Mouse (Mus musculus) splenic B cell, adult 2 months (primary cell): ENCODE data around the gene Vwa7.
A peak's percentile ranks its signal among the peaks of the same experiment; 100 is the strongest.
"Not testable (repeated sequence)": the region's sequence is repeated elsewhere in the genome, so short reads cannot be mapped to it uniquely, and the experiment has no call there.

Experiments
- DNase-seq: peaks from one replicate; pipeline ENCODE4 v3.0.0-alpha.2; 2011; ENCODE audit warnings: low read depth, low spot score
- H3K27me3 ChIP-seq: 2 replicates; pipeline ENCODE4 v1.6.1; 2012; ENCODE audit warnings: mild to moderate bottlenecking, low read length, moderate library complexity, mixed read lengths; ENCODE audit not compliant: control insufficient read depth, poor library complexity, insufficient read depth, severe bottlenecking
- H3K36me3 ChIP-seq: 2 replicates; pipeline ENCODE4 v1.6.1; 2012; ENCODE audit warnings: mild to moderate bottlenecking, low read length, moderate library complexity, mixed read lengths; ENCODE audit not compliant: control insufficient read depth, poor library complexity, insufficient read depth, severe bottlenecking

Gene Vwa7

DNA sequence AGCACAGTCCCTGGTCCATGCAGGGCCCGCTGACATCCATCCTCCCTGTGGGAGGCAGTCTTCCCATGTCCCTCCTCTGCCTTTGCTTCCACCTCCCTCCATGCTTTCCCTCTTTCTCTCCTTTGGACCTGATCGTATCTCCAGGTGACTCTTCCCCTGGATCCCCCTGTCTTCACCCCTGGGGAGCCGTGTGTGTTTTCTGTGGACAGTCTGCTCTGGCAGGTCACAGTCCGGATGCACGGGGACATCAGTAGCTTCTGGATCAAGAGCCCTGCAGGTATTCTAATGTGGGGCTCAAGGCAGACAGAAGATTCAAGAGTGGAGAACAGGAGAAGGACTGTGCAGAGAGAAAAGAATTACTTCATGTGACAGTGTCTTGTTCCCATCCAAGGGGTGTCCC is 6.8 kb downstream of the Vwa7 start:
- no peaks in the 10 kb centered on the region for H3K27me3 ChIP-seq
- DNase-seq = no peak

DNA sequence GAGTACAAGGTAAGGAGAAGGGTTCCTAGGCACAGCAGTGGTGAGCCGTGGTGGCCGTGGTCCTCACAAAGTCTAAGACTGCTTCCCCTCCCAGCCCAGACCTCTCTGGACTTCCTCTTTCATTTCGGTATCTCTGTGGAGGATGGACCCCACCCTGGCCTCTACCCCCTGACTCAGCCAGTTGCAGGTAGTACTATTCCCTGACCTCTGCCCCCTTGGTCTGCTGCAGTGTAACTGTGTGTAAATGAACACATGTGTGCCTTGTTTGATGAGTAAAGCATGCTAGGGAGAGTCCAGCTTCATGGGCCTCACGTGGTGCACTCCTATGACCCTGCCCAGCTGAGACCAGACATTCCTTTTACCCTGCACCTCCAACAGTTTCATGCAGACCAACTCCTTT is 7.4 kb downstream of the Vwa7 start:
- peak; percentile 45 for DNase-seq
- Histone ChIP-seq H3K36me3 (no peaks in the 10 kb centered on the region), H3K27me3 (no peaks in the 10 kb centered on the region)

More for the DNA sequence above, 6.8 kb downstream of the Vwa7 start:
- H3K36me3 ChIP-seq = no peaks in the 10 kb centered on the region

DNA sequence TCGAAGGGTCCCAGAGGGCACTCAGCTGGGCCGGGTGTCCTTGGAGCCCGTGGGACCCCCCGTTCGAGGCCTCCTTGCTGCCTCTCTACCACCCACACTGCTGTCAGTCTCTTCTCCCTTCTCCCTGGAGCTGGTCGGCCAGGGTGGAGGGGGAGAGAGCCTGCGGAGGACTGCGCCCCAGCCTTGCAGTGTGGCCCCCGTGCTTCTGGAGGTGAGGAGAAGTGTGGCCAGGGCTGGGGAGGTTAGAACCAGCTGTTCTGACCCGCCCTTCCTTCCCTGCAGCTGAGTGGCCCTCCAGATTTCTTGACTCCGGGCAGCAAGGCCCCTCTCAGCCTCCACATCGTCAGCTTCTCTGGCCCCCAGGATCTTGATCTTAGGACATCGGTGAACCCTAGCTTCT is 7.9 kb downstream of the Vwa7 start:
- H3K27me3 ChIP-seq = no peaks in the 10 kb centered on the region
- no peaks in the 10 kb centered on the region for H3K36me3 ChIP-seq
- DNase-seq = no peak

DNA sequence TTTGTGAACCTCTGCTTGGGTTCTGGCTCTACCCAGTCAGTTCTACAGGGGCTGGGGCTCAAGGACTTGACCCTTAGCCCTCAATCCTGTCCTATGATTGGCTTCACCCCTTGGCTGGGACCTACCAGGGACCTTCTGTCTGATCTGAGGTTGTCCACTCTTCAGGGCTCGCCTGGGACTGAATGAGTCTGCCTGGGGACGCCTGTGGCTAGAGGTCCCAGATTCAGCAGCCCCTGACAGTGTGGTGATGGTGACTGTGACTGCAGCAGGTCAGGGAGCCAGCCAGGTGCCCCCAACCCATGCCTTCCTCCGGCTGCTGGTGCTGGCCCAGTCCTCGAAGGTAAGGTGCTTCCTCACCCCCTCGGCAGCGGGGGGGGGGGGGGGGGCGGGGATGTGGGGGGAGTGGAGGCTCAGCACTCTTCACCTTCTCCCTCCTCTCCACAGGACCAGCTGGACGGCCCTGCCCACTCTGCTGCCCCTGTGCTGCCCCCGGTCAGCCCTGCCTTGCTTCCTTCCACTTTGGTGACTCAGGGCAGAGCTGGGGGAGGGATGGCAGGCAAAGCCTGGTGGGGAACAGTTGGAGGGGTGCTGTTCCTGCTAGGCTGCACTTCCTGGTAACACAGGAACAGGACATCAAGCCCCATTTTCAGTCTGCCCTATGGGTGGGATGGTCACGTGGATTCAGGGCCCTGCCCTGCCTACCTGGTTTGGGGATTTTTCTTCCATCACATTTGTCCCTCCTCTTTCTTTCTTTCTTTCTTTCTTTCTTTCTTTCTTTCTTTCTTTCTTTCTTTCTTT is 8.5 kb downstream of the Vwa7 start:
- Histone ChIP-seq H3K27me3 (no peaks in the 10 kb centered on the region), H3K36me3 (no peaks in the 10 kb centered on the region)
- DNase-seq = no peak

DNA sequence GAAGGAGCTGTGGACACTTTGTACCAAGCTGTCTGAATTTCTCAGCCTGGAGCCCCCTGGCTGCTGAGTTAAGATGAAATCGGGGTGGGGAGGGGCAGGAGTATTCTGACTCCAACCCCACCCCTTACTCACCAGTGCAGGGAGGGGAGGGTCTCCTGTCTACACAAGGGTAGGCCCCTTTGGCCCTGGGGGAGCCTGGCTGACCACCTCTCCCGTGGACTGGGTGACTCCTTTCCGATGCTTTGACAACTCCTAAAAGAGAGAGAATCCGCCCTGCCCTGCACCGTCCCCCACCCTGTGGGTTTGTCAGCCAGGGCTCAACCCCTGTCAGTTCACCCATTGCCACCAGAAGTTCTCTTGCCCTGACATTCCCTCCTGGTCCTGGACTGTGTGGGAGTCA is 9.8 kb downstream of the Vwa7 start:
- Histone ChIP-seq H3K36me3 (no peaks in the 10 kb centered on the region), H3K27me3 (no peaks in the 10 kb centered on the region)
- no peak for DNase-seq

DNA sequence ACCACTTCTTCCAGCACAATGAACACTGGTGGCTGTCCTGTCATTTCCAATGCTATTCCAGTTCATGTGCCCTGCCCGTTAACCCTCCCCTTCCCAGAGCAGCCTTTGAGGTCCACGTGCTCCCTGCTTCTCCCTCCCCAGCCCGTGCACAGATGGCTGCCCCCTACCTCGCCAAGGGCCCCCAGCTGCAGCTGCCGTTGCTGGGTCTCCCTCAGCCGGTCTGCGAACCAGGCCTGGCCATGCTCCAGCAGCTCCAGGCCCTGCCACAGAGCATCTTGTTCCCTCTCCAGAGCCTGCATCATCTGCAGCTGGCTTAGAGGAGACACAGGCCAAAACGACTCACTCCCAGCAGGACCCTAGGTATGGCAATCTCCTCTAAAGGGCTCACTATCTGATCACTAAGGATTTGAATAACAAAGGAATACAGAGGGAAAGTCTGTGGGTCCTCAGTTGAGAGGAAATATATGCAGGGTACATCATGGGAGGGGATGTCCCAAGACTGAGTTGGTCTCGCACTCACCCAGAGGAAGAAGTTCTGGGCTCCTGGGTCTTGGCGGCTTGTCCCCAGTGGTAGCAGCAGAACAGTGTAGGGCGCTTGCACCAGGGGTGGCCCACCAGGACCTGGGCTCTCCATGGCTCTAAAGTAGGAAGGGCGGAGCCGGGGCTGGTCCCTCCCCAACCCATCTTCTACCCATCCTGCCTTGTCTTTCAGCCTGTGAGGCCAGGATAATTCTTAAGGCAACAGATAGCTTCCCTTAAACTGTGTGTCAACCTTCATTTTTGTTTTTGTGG is 11.1 kb downstream of the Vwa7 start, which contains the start of gene Sapcd1:
Gene Sapcd1, minus strand, starts transcription at position 740 of the 792 bp plus-strand sequence.
- no peaks in the 10 kb centered on the region for H3K27me3 ChIP-seq
- no peaks in the 10 kb centered on the region for H3K36me3 ChIP-seq
- DNase-seq = peak; percentile 61

DNA sequence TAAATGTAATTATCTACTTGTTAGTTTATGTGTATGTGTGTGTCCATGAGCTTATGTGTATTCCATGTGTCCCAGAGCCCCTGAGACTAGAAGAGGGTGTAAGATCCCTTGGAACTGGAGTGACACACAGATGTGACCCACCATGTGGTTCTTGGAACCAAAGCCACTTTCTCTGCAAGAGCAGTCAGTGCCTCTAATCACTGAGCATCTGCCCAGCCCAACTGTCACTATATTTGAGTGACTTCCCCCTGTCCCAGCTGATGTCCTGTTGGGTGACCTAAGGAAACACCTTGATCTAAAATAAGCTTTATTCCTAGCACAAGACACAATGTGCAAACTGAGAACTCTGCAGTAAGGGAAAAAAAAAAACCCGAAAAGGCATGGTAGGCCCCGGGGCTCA is 11.9 kb downstream of the Vwa7 start:
- no peak for DNase-seq
- H3K36me3 ChIP-seq = no peaks in the 10 kb centered on the region
- H3K27me3 ChIP-seq = no peaks in the 10 kb centered on the region

DNA sequence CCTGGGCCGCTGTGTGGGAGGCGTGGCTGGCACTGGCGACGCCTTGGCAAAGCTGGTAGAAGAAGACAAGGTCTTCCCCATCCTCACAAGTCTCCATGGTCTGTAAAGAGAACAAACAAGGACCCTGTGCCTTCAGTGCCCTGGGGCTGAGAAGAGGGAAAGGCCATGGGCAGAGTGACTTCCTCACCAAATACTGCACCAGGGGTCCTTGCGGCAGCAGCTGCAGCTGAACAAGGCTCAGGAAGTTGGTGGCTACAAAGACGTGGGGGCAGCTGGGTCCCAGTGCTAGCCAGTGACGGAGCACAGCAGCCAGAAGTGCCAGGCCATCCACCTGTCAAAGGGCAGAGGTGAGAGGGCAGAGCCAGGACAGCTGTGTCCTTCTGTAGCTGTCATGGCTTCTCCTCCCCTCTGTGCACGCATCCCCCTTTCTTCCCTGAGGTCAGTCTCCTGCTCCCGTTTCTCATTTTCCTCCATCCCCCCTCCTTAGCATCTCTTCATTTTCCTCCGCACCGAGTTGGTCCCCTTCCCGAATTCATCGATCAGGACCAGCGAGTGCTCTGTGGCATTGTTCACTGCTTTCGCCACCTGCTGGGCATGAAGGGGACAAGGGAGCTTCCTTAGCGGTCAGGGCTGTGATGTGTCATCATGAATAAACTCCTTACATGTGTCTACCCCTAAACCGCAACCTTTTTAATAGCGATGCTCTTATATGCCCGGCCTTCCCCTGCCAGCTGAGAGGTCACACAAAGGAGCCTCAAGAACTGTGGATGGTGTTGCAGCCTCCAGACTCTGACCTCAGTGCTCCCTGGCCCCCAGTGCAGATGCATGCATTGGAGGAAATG is 13.5 kb downstream of the Vwa7 start:
- H3K36me3 ChIP-seq = no peaks in the 10 kb centered on the region
- peak; percentile 63 for DNase-seq
- H3K27me3 ChIP-seq = no peaks in the 10 kb centered on the region

DNA sequence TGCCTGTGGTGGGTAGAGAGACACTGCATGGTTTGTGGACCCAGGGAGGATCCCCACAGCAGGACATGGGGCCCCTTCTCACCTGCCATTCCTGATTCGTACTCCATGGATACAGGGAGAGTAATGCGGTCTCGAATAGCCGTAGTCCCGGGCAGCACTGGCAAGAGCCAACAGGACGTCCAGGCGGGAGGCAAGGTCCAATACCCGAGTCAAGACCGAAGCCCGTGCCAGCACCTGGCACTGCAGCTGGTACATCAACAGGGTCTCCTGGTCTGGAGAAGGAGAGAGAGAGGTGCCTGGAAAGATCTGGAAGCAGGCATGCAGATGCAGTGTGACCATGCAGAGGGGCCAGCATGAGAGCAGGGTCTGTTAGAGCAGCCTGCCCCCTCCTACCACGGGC is 14.9 kb downstream of the Vwa7 start:
- no peaks in the 10 kb centered on the region for H3K27me3 ChIP-seq
- no peaks in the 10 kb centered on the region for H3K36me3 ChIP-seq
- no peak for DNase-seq

DNA sequence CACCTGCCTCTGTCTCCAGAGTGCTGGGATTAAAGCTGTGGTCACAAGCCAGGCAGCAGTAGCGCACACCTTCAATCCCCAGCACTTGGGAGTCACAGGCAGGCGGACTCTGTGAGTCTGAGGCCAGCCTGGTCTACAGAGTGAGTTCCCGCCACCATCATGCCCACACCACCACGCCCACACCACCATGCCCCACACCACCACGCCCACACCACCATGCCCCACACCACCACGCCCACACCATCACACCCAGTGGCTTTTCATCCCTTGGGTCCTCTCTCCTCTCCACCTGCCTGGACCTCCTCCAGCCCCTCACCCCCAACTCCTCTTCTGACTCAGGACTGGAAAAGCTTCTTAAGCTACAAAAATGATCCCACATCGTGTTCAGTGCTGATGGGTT is 15.5 kb downstream of the Vwa7 start:
- Histone ChIP-seq H3K27me3 (no peaks in the 10 kb centered on the region), H3K36me3 (no peaks in the 10 kb centered on the region)
- no peak for DNase-seq

DNA sequence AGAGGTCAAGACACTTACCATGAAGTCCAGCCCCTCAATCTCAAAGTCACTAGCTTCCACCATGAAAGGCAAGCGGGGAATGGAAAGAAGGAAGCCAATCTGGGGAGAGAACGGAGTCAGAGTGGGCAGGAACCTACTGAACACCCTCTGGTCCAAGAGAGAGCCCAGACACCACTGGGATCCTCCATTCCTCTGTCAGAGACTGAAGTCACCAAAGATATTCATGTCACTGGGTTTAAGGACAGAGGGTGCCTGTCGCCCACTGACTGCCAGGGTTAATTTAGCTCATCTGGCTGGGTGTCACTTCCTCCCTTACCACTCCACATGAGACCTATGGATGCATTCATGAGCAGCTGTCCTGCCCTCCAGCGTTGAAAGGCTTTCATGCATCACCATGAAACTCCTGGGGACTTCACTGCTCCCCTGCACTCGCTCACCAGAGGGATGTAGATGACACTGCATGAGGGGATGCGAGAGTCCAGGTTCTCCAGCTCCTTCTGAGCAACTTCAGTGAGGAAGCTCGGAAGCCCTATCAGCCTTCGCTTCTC is 16.0 kb downstream of the Vwa7 start:
- no peaks in the 10 kb centered on the region for H3K27me3 ChIP-seq
- H3K36me3 ChIP-seq = no peaks in the 10 kb centered on the region
- DNase-seq = peak; percentile 53

DNA sequence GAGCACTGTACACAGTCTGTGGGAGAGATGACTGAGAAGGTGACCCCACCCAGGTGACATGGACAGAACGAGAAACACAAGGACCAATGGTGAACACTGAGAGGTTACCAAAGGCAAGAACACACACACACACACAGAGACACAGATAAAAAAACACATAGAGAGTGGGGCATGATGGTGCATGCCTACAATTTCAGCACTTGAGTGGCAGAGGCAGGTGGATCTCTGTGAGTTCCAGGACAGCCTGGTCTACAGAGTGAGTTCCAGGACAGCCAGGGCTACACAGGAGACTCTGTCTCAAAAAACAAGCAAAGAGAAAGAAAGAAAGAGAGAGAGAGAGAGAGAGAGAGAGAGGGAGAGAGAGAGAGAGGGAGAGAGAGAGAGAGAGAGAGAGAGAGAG is 17.3 kb downstream of the Vwa7 start:
- DNase-seq, H3K27me3 ChIP-seq, H3K36me3 ChIP-seq: not testable (repeated sequence)

DNA sequence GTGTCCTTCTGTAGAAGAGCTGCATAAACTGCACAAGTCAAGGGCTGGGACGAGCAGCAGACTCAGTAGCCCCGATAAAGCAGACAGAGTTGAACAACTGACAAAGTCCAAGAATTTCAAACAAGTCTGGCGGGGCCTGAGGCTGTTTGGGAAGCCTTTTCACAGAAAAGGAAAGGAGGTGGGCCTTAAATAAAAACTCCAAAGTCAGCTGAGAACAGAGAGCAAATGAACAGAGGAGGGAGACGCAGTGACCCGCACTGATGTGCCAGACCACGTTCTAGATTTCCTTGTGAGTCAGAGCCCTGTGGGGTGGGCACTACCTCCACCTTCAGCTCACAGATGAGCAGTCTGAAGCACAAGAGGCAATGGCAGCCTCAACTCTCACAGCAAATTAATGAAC is 18.5 kb downstream of the Vwa7 start:
- Histone ChIP-seq H3K36me3 (no peaks in the 10 kb centered on the region), H3K27me3 (no peaks in the 10 kb centered on the region)
- DNase-seq = no peak

DNA sequence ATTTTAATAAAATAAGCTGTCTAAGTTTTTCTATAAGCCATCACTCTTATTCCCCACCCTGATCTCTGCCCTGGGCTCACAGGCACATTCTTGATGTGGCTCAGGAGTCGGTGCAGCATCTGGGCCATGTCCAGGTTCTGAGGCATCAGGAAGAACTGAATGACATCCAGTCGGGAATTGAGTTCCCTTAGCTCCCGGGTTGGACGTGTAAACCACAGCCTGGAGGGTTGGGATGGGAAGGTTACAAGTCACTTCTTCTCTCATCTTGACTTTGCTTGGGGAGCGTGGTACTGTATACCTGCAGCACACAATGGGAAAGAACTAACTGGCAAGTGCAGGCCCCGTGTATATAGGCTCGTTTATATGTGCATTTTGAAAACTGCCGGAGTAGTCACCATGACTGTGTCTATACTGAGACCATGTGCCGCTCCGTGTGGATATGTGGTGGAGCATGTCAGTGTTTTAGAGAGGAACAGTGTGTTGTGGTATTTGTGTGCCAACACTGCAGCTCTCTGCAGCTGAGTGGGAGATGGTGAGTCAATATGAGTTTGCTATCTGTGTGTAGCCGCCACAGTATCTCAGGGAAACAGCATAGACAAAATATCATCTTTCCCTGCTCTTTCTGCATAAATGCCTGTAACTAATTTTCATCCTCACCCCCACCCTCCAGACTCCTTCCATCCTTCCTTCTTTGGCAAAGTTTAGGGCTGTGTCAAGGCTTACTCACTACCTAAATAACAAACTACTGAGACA is 22.9 kb downstream of the Vwa7 start:
- no peak for DNase-seq
- Histone ChIP-seq H3K27me3 (no peaks in the 10 kb centered on the region), H3K36me3 (no peaks in the 10 kb centered on the region)
